Mouse (Mus musculus): ENCODE results near the gene B4galnt3. TPM values are rescaled to one million over a fixed set of nuclear protein-coding genes. Genes with fewer than 3 reads are reported as not detected.

B4galnt3 gene
- polyA plus RNA-seq, 1 experiment from 2014 or later = 0.36 TPM

DNA sequence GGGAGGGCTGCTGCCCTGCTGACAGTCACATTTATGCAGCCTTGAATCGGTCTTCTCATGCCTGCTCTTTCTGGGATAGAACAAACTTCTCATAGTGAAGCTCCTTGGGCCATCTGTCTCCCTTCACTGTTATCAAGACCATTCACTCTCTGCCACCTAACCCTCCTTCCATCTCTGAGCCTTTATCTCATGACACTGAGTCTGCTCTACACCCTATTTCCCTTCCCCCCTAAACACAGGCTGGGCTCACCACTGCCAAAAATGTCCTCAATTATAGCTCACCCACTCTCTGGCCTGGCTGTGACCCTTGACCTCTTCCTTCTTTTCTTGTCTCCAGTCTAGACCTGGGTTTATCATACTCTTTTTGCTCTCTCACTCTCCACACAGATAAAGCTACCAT is 77.7 kb downstream of the B4galnt3 start:
- 39% methylated on average over 1 of the region's 1 CpGs for WGBS
- no peaks in the 10 kb centered on the region for H3K27me3 ChIP-seq (ENCODE audit: control insufficient read depth, insufficient read depth, low read depth, low read length)
- ATAC-seq (ENCODE audit: low read depth) = no peak

DNA sequence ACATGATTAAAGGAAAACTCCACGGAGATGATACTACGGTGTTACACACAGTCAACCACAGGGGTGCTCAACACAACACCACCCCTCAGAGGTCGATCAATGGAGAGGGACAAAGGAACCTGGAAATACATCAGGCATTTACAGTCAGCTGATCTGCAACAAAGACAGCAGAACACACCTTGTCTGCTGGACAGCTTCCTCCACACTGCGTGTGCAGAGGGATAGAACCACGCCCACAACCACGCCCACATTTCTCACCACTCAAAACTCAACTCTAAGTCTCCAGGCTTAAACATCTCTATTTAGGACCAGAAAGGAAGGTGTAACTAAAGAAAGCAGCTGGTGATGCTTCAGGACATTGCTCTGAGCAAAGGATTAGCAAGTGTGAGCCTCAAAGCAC is 82.8 kb downstream of the B4galnt3 start:
- no peak for ATAC-seq (ENCODE audit: low read depth)
- H3K9me3 ChIP-seq (ENCODE audit: control insufficient read depth, low read length) = no peaks in the 10 kb centered on the region
- H3K27me3 ChIP-seq (ENCODE audit: control insufficient read depth, insufficient read depth, low read depth, low read length) = no peaks in the 10 kb centered on the region
- H3K9ac ChIP-seq (ENCODE audit: low read length) = no peak overlapping the region
- no peak overlapping the region for H3K4me3 ChIP-seq (ENCODE audit: low read length)
- H3K27ac ChIP-seq (ENCODE audit: low read length) = no peak overlapping the region
- no peaks in the 10 kb centered on the region for H3K36me3 ChIP-seq (ENCODE audit: control insufficient read depth, insufficient read depth, low read length)
- H3K4me2 ChIP-seq (ENCODE audit: low read depth, low read length) = no peak overlapping the region
- 70% methylated on average over 6 of the region's 6 CpGs for WGBS
- H3K4me1 ChIP-seq (replicated peaks; ENCODE audit: control insufficient read depth, insufficient read depth, low read length) = no peaks in the 10 kb centered on the region

More for the DNA sequence above, 77.7 kb downstream of the B4galnt3 start:
- Histone ChIP-seq H3K9ac (ENCODE audit: low read length) (no peak overlapping the region), H3K27ac (ENCODE audit: low read length) (no peak overlapping the region), H3K9me3 (ENCODE audit: control insufficient read depth, low read length) (no peaks in the 10 kb centered on the region), H3K36me3 (ENCODE audit: control insufficient read depth, insufficient read depth, low read length) (no peaks in the 10 kb centered on the region), H3K4me3 (ENCODE audit: low read length) (no peak overlapping the region), H3K4me1 (replicated peaks; ENCODE audit: control insufficient read depth, insufficient read depth, low read length) (no peaks in the 10 kb centered on the region), H3K4me2 (ENCODE audit: low read depth, low read length) (no peak overlapping the region)

DNA sequence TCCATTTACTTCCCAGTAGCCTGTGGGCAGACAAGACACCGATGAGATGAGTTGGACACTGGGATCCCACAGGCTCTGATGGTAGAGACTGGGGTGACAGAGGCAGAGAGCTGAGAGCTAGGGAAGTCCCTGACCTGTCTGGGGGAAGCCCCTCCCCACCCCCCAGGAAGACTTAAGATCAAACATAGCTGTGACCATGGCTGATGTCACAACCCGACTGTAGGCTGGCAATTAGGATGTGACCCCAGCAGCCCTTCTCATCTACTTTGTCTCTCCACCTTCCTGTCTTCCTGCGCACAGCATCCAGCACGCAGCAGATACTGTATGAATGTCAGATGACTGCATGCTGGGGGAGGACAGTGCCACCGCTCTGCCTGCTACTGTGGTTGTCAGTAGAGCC is 87.8 kb downstream of the B4galnt3 start:
- Histone ChIP-seq H3K4me2 (ENCODE audit: low read depth, low read length) (no peak overlapping the region), H3K9me3 (ENCODE audit: control insufficient read depth, low read length) (no peaks in the 10 kb centered on the region), H3K4me3 (ENCODE audit: low read length) (no peak overlapping the region), H3K36me3 (ENCODE audit: control insufficient read depth, insufficient read depth, low read length) (no peaks in the 10 kb centered on the region), H3K27me3 (ENCODE audit: control insufficient read depth, insufficient read depth, low read depth, low read length) (no peaks in the 10 kb centered on the region), H3K4me1 (replicated peaks; ENCODE audit: control insufficient read depth, insufficient read depth, low read length) (no peaks in the 10 kb centered on the region), H3K27ac (ENCODE audit: low read length) (no peak overlapping the region), H3K9ac (ENCODE audit: low read length) (no peak overlapping the region)
- 68% methylated on average over 5 of the region's 5 CpGs for WGBS
- ATAC-seq (ENCODE audit: low read depth) = no peak

DNA sequence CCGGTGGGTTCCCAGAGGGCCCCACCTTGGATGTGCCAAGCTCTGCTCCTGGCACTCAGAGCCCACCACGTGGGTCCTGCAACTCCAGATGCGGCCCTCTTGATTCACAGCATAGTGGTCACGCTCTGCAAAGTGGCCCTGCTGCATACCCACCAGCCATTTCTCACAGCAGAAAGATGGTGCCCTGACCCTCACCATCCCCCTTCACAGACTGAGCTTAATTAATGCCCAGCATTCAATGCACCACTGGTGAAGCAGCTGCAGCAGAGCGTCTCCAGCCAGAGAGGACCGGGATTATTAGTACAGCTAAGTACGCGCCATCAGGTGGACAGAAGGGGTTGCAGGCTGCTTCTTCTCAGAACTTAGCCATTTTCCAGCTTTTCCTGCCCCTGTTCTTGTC is 92.0 kb downstream of the B4galnt3 start:
- WGBS = 76% methylated on average over 8 of the region's 8 CpGs
- no peaks in the 10 kb centered on the region for H3K4me1 ChIP-seq (replicated peaks; ENCODE audit: control insufficient read depth, insufficient read depth, low read length)
- no peak for ATAC-seq (ENCODE audit: low read depth)
- no peak overlapping the region for H3K4me2 ChIP-seq (ENCODE audit: low read depth, low read length)
- no peak overlapping the region for H3K27ac ChIP-seq (ENCODE audit: low read length)
- no peak overlapping the region for H3K4me3 ChIP-seq (ENCODE audit: low read length)
- H3K36me3 ChIP-seq (ENCODE audit: control insufficient read depth, insufficient read depth, low read length) = no peaks in the 10 kb centered on the region
- H3K9me3 ChIP-seq (ENCODE audit: control insufficient read depth, low read length) = no peaks in the 10 kb centered on the region
- H3K9ac ChIP-seq (ENCODE audit: low read length) = no peak overlapping the region
- no peaks in the 10 kb centered on the region for H3K27me3 ChIP-seq (ENCODE audit: control insufficient read depth, insufficient read depth, low read depth, low read length)

DNA sequence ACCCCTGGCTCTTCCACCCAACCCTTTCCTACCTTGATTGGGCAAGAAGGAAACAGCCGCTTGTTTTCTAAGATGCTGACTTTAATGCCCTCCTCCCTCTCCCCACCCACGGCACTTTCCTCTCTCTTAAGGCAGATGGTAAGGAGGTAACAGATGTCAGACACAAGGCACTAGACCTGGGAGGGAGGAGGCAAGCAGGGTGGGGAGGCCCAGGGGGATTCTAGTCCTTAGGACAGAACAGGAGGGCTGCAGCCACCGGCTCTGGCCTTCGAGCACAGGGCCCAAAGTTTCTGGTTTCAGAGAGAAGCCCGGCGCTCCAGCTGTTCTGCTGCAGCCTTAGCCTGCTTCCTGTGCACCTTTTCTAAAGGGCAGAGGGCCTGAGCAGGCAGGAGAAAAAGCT is 92.4 kb downstream of the B4galnt3 start:
- 64% methylated on average over 6 of the region's 6 CpGs for WGBS
- Histone ChIP-seq H3K27ac (ENCODE audit: low read length) (no peak overlapping the region), H3K27me3 (ENCODE audit: control insufficient read depth, insufficient read depth, low read depth, low read length) (no peaks in the 10 kb centered on the region), H3K4me3 (ENCODE audit: low read length) (no peak overlapping the region), H3K9me3 (ENCODE audit: control insufficient read depth, low read length) (no peaks in the 10 kb centered on the region), H3K36me3 (ENCODE audit: control insufficient read depth, insufficient read depth, low read length) (no peaks in the 10 kb centered on the region), H3K9ac (ENCODE audit: low read length) (no peak overlapping the region), H3K4me2 (ENCODE audit: low read depth, low read length) (no peak overlapping the region), H3K4me1 (replicated peaks; ENCODE audit: control insufficient read depth, insufficient read depth, low read length) (no peaks in the 10 kb centered on the region)
- no peak for ATAC-seq (ENCODE audit: low read depth)

DNA sequence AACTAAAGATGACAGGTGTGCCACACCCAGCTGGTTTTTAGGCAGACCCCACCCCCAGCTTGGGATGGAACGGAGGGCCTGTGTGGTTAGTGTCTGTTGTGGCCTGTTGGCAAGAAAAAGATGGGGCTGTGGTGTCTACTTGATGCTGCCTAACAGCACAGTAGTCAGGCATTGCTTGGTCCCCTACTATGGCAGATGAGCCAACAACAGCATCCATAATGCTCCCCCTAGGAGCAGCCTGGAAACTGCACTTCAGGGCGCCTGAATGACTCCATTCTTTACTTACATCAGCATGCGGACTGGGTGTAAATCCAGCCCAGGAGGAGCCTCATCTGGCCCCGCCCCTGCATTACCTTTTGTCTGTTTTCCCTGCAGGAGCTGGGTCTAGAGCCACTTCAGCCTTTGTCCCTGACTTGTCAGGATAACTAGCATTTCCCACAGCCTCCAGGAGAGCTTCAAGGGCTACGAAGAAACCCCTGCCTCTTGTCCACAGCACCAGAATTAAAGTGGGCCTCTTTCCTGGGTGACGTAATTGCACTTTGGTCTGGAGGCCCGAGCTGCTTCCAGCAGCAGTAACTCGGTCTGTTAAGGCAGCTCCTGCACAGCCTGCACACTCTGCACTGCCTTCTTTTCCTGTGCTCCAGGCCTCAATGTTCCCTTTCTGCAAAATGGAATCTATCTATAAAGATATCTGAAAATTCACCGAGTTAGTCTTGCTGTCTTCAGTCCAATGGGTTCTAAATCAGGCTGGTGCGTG is 94.5 kb downstream of the B4galnt3 start:
- 37% methylated on average over 10 of the region's 10 CpGs for WGBS

DNA sequence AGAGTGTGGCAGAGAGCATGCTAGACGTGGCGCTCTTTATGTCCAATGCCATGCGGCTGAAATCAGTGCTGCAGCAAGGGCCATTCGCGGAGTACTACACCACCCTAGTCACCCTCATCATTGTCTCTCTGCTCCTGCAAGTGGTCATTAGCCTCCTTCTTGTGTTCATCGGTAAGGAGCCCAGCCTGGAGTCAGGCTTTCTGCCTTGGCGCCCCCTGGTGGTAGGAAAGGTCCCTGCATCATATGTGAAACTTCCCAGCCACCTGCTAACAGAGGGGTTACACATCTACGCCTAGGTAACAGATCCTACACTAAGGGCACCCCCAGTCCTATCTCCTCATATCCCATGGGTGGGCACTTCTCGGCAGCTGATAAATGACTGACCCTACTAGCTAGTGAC is 96.4 kb downstream of the B4galnt3 start:
- no peak for ATAC-seq (ENCODE audit: low read depth)
- no peaks in the 10 kb centered on the region for H3K27me3 ChIP-seq (ENCODE audit: control insufficient read depth, insufficient read depth, low read depth, low read length)
- no peaks in the 10 kb centered on the region for H3K36me3 ChIP-seq (ENCODE audit: control insufficient read depth, insufficient read depth, low read length)
- no peak overlapping the region for H3K27ac ChIP-seq (ENCODE audit: low read length)
- 30% methylated on average over 9 of the region's 9 CpGs for WGBS
- H3K9me3 ChIP-seq (ENCODE audit: control insufficient read depth, low read length) = no peaks in the 10 kb centered on the region
- peaks cover 4% of the 10 kb centered on the region for H3K4me1 ChIP-seq (replicated peaks; ENCODE audit: control insufficient read depth, insufficient read depth, low read length)
- no peak overlapping the region for H3K4me2 ChIP-seq (ENCODE audit: low read depth, low read length)
- no peak overlapping the region for H3K4me3 ChIP-seq (ENCODE audit: low read length)
- H3K9ac ChIP-seq (ENCODE audit: low read length) = no peak overlapping the region

More for the DNA sequence above, 94.5 kb downstream of the B4galnt3 start:
- Histone ChIP-seq H3K4me1 (replicated peaks; ENCODE audit: control insufficient read depth, insufficient read depth, low read length) (no peaks in the 10 kb centered on the region), H3K36me3 (ENCODE audit: control insufficient read depth, insufficient read depth, low read length) (no peaks in the 10 kb centered on the region), H3K9me3 (ENCODE audit: control insufficient read depth, low read length) (no peaks in the 10 kb centered on the region), H3K9ac (ENCODE audit: low read length) (no peak overlapping the region), H3K27ac (ENCODE audit: low read length) (no peak overlapping the region), H3K4me2 (ENCODE audit: low read depth, low read length) (no peak overlapping the region), H3K4me3 (ENCODE audit: low read length) (no peak overlapping the region), H3K27me3 (ENCODE audit: control insufficient read depth, insufficient read depth, low read depth, low read length) (no peaks in the 10 kb centered on the region)
- ATAC-seq (ENCODE audit: low read depth) = no peak

DNA sequence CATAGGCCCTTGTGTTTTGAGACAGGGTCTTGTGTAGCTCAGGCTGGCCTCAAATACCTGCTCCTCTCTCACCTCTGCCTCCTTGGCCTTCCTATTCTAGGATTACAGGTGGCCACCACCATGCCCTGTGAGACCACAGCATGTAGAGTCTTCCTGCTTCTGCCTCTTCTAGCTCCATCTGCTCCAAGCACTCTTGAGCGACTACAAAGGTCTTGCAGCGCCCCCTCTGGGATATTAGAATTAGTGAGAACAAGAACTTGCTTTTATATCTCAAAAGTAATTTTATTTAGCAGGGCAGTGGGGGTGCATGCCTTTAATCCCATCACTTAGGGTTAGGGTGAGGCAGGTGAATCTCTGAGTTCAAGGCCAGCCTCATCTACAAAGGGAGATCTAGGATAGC is 97.5 kb downstream of the B4galnt3 start:
- WGBS = 21% methylated on average over 2 of the region's 2 CpGs

DNA sequence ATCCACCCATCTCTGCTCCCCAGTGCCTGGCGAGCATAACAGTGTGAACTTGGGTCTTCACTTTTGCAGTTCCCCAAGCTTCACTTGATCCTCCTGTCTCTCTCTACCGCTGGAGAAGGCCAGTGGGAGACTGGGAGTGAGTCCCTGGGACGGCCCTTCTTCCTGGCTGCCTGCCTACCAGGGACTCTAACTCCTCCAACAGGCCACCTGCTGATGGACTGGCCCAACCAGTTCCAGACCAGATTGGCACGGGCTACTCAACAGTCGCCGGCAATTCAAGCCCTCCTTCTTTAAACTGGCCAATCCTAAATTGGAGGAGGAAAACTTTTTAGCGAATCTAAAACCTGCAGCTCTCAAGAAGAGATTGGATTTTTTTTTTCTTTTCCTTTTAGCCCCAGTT is 99.4 kb downstream of the B4galnt3 start:
- peak; percentile 84 for ATAC-seq (ENCODE audit: low read depth)
- Histone ChIP-seq H3K4me1 (replicated peaks; ENCODE audit: control insufficient read depth, insufficient read depth, low read length) (peaks cover 13% of the 10 kb centered on the region), H3K9me3 (ENCODE audit: control insufficient read depth, low read length) (no peaks in the 10 kb centered on the region), H3K36me3 (ENCODE audit: control insufficient read depth, insufficient read depth, low read length) (no peaks in the 10 kb centered on the region), H3K4me2 (ENCODE audit: low read depth, low read length) (peak overlapping the region; percentile 33), H3K27ac (ENCODE audit: low read length) (peak overlapping the region; percentile 83), H3K4me3 (ENCODE audit: low read length) (no peak overlapping the region), H3K27me3 (ENCODE audit: control insufficient read depth, insufficient read depth, low read depth, low read length) (no peaks in the 10 kb centered on the region), H3K9ac (ENCODE audit: low read length) (0 out of 2 replicates have a peak overlapping the region, but pooled peaks have one; percentile 47)
- whole genome bisulfite sequencing = 16% methylated on average over 7 of the region's 7 CpGs

More for the DNA sequence above, 97.5 kb downstream of the B4galnt3 start:
- no peak overlapping the region for H3K27ac ChIP-seq (ENCODE audit: low read length)
- no peak overlapping the region for H3K4me3 ChIP-seq (ENCODE audit: low read length)
- no peaks in the 10 kb centered on the region for H3K9me3 ChIP-seq (ENCODE audit: control insufficient read depth, low read length)
- no peaks in the 10 kb centered on the region for H3K27me3 ChIP-seq (ENCODE audit: control insufficient read depth, insufficient read depth, low read depth, low read length)
- H3K4me1 ChIP-seq (replicated peaks; ENCODE audit: control insufficient read depth, insufficient read depth, low read length) = peaks cover 12% of the 10 kb centered on the region
- H3K4me2 ChIP-seq (ENCODE audit: low read depth, low read length) = no peak overlapping the region
- H3K36me3 ChIP-seq (ENCODE audit: control insufficient read depth, insufficient read depth, low read length) = no peaks in the 10 kb centered on the region
- ATAC-seq (ENCODE audit: low read depth) = no peak
- H3K9ac ChIP-seq (ENCODE audit: low read length) = no peak overlapping the region

All from lung, embryonic 16.5 days (tissue).